Mouse (Mus musculus) gastrocnemius, adult 8-10 months (tissue): ENCODE measurements at regions not wholly inside any gene's neighbourhood (a gene's known extent, or its start where the extent isn't known, plus 50 kb on each side); places are given as distances from the start of the nearest gene placed in this dataset.

Experiments used
- DNase-seq, 2 experiments: peaks; one replicate each; pipeline ENCODE4 v3.0.0; 2022; ENCODE audit warnings: low spot score in 2 of 2

DNA sequence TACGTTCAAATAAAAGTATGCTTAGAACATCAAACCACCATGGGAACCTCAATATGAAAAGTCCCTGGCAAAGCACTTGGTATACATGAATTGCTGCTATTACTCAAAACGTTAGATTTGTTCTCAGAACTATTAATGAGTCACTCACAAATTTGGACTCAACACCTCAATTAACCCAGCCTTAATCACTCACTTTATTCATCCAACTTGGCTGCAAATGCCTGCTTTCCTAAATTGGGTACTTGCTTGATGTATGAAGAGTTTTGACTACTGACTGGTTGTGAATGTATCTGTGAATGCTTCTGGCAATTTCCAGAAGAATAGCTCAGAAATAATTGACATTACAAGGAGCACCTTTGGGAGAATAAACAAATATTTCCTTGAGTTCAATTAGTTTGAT, 308.6 kb downstream of the Arl4a start:
- no peak for DNase-seq

DNA sequence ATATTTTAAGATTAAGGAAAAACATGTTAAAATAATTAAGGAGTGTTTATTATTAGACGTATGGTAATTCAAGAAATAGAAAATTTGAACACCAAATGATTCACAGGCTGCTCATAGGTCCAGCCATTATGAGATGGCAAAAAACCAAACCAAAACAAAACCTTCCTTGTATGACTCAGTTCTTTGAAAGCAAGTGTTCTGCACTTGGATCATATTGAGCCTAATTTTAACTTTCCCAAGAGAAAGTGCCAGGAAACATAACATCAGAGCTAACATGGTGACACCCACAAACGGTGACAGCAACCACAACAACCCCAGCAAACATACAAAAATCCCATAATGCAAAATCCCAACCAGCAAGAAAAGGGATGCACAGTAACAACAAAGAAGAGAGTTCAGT, 313.7 kb downstream of the Arl4a start:
- no peak for DNase-seq

GRCm38 (mm10) chr12:39715120-39715519, 322.7 kb downstream of the Arl4a start:
- no peak for DNase-seq

DNA sequence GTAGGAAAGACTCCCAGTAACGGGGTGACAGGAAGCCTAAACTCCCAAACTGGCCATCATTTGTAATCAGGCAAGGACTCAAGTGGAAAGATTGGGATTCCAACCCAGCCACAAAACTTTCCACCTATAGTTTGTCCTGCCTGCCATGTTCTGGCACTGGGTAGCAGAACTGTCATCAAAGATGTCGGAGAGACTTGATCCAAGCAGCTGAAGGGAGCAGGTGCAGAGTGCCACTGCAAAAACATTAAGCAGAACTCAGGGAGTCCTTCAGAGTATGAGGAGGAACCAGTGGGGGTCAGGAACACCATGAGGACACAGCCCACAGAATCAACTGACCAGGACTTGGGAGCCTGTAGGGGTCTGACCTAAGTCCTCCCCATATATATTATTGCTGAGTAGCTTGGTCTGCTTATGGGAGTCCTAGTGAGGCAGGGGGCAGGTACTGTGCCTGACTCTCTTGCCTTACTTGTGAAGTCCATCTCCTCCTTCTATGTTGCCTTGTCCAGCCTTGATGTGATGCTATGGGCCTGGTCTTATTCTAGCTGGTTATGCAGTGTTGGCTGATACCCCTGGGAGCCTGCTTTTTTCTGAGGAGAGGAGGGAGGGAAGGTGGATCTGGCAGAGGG, 323.5 kb downstream of the Arl4a start:
- DNase-seq: no peak

DNA sequence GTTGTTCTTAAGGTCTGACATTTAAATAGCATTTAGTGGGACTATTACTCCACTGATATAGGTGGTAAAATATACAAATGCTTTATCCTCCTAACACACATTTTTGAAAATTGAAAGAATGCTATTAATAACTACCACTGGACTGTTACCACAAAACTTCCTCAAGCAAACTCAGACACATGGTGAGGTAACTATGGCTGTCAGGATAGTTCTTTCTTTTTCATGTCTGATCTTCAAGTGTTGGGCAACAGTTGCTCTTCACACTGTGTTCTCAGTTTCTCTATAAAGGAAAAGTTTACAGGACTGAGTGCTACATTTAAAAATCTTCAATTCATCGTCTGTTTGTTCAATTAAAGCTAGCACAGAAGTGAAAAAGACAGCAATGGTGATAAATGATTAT, 326.0 kb downstream of the Arl4a start:
- DNase-seq: no peak

- no peak for DNase-seq
Measured at GRCm38 (mm10) chr12:39709850-39710249, 328.0 kb downstream of the Arl4a start.

DNA sequence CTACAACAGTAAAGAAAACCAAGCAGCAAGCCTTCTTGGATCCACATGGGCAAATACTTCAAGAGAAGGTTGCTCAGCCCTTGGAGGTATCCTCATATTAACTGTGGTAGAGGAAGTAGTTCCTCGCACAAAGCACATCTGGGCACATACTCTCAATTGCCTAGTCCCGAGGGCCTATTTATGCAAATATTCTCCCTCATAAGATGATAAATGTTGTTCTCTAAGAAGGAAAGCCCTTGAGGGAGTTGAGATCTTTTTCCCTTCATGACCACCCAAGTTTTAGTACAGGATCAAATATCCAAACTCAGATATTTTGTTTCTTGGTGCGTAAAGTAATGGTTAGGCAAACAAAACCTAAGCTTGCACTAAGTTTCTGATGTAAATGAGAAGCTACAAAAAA, 340.6 kb downstream of the Arl4a start:
- DNase-seq: no peak

DNA sequence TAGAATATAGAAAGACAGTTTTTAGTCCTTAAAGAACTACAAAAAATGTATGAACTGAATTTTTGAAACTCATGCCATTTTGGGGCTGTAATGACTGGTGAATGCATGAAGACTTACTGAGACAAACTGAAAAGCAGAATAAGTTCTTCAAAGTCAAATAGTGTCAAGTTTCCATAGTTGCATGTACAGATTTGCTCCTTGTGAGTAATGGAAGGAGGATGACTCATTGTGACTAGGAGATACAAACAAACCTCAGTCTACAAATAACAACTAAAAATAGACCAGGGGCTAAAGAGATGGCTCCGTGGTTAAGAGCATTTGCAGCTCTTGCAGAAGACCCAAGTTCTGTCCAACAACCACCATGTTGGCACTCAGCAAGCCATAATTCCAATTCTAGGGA, 342.5 kb downstream of the Arl4a start:
- DNase-seq: no peak

DNA sequence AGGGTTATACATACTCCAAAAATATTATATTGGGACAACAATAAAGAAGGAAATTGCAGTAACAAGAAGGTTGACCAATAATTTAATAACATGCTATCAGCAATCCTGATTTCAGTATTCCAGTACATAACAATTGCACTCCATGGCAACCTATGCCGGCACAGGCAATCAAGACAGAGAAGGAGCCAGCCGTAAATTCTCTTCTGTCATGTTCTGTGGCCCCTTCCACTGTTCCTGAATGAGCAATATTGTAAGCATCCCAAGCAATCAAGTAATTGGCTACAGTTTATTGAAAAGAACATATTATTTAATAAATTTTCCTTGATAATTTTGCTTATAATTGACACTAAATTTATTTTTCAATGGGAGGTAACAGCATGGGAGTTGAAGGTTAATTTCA, 345.8 kb downstream of the Arl4a start:
- no peak for DNase-seq

DNA sequence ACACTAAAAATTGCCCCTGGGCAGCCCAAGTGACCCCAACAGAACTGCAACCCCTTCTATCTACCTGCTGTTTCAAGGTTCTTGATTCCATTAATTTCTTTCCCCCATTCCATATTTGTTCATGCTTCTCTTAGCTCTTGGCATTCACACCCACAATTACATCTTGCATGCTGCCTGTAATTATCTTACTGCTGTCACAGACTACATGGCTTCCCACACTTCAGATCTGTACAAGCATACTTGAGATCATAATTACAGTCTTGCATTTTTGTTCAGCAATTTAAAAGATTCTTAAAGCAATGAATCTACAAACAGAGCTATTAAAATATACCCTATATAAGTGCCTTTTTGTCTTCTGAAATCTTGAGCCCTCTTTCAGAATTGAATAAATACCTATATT, 352.4 kb downstream of the Arl4a start:
- DNase-seq: no peak

DNA sequence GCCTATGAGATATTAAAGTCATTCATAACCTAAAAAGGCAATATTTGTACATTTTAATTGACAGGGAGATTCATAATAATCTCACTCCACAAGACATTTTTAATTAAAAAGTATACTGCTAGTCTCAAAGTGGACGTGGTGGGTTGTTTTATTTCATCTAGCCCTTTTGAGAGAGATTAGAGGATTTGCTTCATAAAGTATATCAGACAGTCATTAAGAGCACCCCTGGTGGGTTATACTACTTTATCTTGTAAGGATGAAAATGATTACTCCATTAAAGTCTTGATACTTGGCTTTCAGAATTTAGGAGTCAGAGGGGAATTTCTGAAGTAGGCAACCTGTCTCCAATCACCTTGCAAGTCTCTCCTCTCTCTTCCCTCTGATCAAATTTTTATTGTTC, 355.7 kb downstream of the Arl4a start:
- DNase-seq: no peak

DNA sequence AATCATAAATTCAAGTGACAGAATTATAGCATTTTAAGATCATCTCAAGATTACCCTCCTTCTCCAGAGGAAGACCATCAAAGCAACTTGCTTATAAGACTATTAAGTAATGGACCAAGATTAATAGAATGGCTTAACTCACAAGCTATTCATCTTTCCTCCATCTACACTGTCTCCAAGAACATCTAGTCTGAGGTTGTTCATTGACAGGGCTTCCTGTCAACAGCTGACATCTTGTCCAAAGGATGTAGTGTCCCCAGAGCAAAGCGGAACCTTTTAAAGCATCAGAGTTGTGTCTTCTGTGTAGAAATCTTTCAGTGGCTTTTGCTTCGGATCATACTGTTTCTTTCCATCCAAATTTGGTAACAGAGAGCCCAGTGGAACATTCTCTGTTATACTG, 362.2 kb downstream of the Arl4a start:
- no peak for DNase-seq

GRCm38 (mm10) chr12:39667701-39668100, 370.1 kb downstream of the Arl4a start:
- DNase-seq: no peak

DNA sequence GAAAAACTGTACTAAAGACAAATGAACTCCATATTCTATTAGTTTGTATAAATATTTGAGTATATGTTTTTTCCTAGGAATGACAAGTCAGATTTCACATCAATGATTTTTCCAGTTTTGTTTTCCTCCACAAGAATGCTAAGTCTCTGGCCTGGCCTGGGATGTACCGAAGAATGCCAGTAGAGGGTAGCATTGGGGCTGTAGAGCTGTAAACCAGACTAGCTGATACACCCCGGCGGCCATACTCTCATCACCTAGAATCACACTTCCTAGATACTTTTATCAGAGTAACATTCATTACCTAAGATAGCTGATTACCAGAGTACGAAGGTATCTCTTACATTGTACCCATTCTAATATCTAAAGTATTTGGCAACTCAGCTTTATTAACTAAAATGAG, 372.4 kb downstream of the Arl4a start:
- DNase-seq: peak in 1 of 2 experiments; percentile 7

GRCm38 (mm10) chr12:39660420-39660819, 377.4 kb downstream of the Arl4a start:
- DNase-seq: no peak

GRCm38 (mm10) chr12:39656606-39657005, 381.2 kb downstream of the Arl4a start:
- no peak for DNase-seq

DNA sequence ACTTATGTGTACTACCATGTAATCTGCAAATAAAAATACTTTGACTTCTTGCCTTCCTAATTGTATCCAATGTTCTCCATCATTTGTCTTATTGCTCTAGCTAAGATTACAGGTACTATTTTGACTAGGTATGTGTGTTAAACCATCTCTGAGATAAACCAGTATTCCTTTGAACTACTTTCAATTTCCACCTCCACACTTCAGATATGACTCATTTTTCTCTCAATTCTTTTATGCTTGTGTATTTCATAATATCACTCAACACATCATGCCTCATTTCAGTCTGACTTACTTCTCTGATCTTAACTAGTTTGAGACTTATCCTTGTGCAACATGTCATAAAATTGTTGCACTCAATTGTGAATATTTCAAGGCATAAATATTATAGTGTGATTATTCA, 388.9 kb downstream of the Arl4a start:
- no peak for DNase-seq

DNA sequence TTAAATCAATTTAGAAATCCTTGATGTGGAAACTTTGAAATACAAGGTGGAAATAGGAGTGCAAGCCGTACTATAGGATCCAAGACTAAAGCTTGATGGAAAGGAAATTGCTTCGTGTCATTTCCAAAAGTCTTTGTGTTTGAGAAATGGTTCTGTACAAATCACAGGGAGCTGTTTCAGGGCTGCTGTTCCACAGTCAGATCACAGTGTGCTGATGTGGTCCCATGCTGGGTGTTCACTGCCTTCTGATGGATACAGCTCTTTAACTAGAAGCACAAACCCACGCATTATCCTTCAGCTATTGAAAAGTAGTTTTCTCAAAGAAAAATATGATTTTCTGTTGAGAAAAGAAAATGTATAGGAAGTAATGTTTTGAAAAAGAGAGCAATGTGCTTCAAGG, 391.3 kb downstream of the Arl4a start:
- no peak for DNase-seq

DNA sequence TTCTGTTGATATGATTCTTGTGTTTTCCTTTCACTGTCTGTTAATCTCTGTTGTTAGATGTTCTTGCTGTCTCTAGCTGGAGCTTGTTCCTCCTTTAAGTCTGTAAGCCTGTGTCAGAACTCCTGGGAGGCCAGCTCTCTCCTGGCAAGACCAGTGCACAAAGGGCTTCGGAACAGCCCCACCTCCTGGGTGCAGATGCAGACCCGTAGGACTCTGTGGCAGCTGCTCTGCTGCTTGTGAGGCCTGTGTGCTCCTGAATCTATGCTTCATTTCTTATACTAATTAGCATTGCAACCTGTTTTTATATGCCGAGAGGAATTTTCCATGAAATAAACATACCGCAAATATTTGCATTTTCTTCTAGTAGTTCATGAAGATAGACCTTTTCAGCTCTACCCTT, 392.2 kb downstream of the Arl4a start:
- DNase-seq: no peak

- no peak for DNase-seq
Measured at GRCm38 (mm10) chr12:39639246-39639645, 398.6 kb downstream of the Arl4a start.

DNA sequence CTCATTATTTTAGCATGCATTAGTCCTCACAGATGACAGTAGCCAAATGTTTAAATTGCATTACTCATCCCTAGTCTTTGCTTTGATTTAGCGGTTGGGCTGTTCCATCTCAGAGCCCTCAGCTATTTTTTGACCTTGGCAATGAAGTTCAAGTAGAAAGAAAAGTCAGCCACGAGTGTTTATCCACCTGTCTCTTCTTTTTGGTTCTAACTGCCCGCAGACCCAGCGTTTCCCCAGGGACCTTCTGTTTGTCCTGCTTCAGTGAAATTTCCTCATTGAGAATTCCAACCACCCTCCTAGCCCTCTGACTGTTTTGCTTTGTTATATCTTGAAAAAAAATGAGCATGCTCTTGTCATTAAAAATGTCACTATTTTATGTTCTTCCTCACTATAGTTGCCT, 403.5 kb downstream of the Arl4a start:
- no peak for DNase-seq

- no peak for DNase-seq
Measured at GRCm38 (mm10) chr12:39621266-39621665, 416.6 kb downstream of the Arl4a start.

- no peak for DNase-seq
Measured at GRCm38 (mm10) chr12:39605289-39605688, 432.5 kb downstream of the Arl4a start.

DNA sequence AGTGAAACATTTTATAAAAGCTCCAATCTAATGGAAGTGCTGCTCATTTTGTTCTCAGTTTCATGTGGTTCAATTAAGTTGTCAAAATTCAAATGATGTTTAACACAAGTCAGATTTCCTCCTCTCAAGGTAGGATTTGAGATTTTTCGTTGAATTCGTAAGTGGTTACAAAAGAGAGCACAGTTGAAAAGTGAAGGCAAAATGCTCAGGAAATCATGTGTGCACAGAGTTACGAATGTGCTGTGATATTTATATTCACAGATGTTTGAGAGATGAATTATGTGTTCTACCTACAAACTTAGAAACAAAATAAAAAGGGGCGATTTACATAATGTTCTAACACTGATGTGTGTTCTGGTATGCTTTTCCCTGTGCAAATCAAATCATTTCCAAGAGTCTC, 433.1 kb downstream of the Arl4a start:
- no peak for DNase-seq
